ENCODE assay signal across 9 mouse cellular contexts in the genomic region with DNA sequence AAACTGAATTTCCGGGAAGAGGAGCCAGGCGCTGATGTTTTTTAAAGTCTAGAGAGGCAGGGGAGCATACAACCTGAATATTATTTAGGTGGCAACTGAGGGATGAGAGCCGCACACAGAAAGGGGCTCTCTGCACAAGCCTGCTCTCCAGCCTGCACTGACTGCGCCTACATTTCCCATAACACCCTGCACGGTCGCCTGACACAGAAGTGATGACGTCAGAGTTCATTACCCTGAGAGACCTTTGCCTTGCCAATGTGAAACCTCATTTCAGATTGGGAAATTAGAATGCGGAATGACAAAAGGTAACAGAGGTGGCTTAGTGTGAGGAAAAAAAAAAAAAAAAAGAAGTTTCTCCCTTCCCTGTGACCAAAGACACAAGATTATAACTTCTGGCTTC. TPM values are rescaled to one million over a fixed set of nuclear protein-coding genes. Genes with fewer than 3 reads are reported as not detected.
DNase-seq lines count a peak whose midpoint lies in the region; ATAC-seq lines count a peak whose summit lies in the region.
"Had no signal": no experiment of that assay in that cellular context is flagged by ENCODE, and none has a peak within 500 bp of the region (broad histone marks: within the 10 kb centered on the region; RNA-seq: fewer than 3 reads in every experiment).

No protein-coding gene starts in this region.

- H3K9ac ChIP-seq in heart, embryonic 12.5 days: no peak overlapping the region
- H3K9ac ChIP-seq in midbrain, embryonic 15.5 days: no peak overlapping the region

- H3K4me1 ChIP-seq in heart, embryonic 12.5 days (replicated peaks): no peaks in the 10 kb centered on the region
- no peaks in the 10 kb centered on the region for H3K4me1 ChIP-seq in midbrain, embryonic 15.5 days
- H3K4me1 ChIP-seq: megakaryocyte, embryonic 14.5 days had no signal

- intact Hi-C loops in heart, postnatal 10 days (cut with DNase I): no loop called here
- intact Hi-C loops in left cerebral cortex, postnatal 25 days (cut with DNase I): no loop called here

- H3K36me3 ChIP-seq in heart, embryonic 12.5 days: peaks cover 9% of the 10 kb centered on the region
- H3K36me3 ChIP-seq in midbrain, embryonic 15.5 days (replicated peaks): no peaks in the 10 kb centered on the region

- no peak for ATAC-seq in heart, embryonic 12.5 days (ENCODE audit: insufficient number of reproducible peaks, low FRiP score)
- ATAC-seq in granulocyte monocyte progenitor cell, adult 5-6 weeks (replicated peaks; ENCODE audit: poor library complexity, severe bottlenecking): peak; percentile 91
- ATAC-seq in midbrain, embryonic 15.5 days (replicated peaks): peak; percentile 84
- ATAC-seq in erythroid progenitor cell, adult 5-6 weeks (replicated peaks; ENCODE audit: low FRiP score, poor library complexity, severe bottlenecking): no peak

- H3K27me3 ChIP-seq in heart, embryonic 12.5 days (replicated peaks): no peaks in the 10 kb centered on the region
- no peaks in the 10 kb centered on the region for H3K27me3 ChIP-seq in midbrain, embryonic 15.5 days (replicated peaks)

- H3K9me3 ChIP-seq in heart, embryonic 12.5 days (replicated peaks): peaks cover 2% of the 10 kb centered on the region
- no peaks in the 10 kb centered on the region for H3K9me3 ChIP-seq in midbrain, embryonic 15.5 days

- 33% methylated on average over 8 of the region's 8 CpGs for WGBS in heart, embryonic 12.5 days
- 30% methylated on average over 8 of the region's 8 CpGs for WGBS in midbrain, embryonic 15.5 days

- H3K27ac ChIP-seq in heart, embryonic 12.5 days (ENCODE audit: poor library complexity, severe bottlenecking): no peak overlapping the region
- H3K27ac ChIP-seq in midbrain, embryonic 15.5 days: no peak overlapping the region

- H3K4me3 ChIP-seq in heart, embryonic 12.5 days: no peak overlapping the region
- no peak overlapping the region for H3K4me3 ChIP-seq in midbrain, embryonic 15.5 days
- H3K4me3 ChIP-seq: megakaryocyte, embryonic 14.5 days had no signal

- peak; percentile 18 to 36 for DNase-seq in heart, postnatal 10 days
- DNase-seq in adrenal gland, postnatal 36 days: peak; percentile 53 to 62
- peak; percentile 18 to 69 for DNase-seq in left cerebral cortex, postnatal 25 days (ENCODE audit: low spot score in 2 of 2)
- no peak for DNase-seq in urinary bladder, postnatal 10 days (ENCODE audit: low spot score)

- H3K4me2 ChIP-seq in heart, embryonic 12.5 days: no peak overlapping the region
- no peak overlapping the region for H3K4me2 ChIP-seq in midbrain, embryonic 15.5 days

RNA-seq across cellular contexts. Expression of gene Atoh7, which starts 23.1 kb away (rescaled TPM):
- not detected for total RNA-seq in heart, postnatal 10 days (2021)
- polyA plus RNA-seq in heart, embryonic 12.5 days (2016; fragmentation: Nextera tagmentation; extraction: Ambion mirVana): not detected in 2 replicates
- not detected for total RNA-seq in adrenal gland, postnatal 36 days (2021)
- total RNA-seq in granulocyte monocyte progenitor cell, adult 5-6 weeks (2014; fragmentation: Nextera tagmentation): not detected in 2 replicates
- not detected in 2 replicates for total RNA-seq in granulocyte monocyte progenitor cell, adult 5-6 weeks (2017)
- total RNA-seq in left cerebral cortex, postnatal 25 days (2021): 1 to 10 TPM; 2.9 to 4.1 TPM
- polyA plus RNA-seq in midbrain, embryonic 15.5 days (2015; fragmentation: Nextera tagmentation; extraction: Ambion mirVana): 2.2 and 2.6 TPM in 2 replicates
- not detected in 2 replicates for total RNA-seq in erythroid progenitor cell, adult 5-6 weeks (2015; ENCODE audit: low replicate concordance)
- total RNA-seq in erythroid progenitor cell, adult 5-6 weeks (2017; ENCODE audit: low replicate concordance): not detected in 2 replicates

Comparison
In these comparisons a context has a peak if more than half of its experiments do, and no peak if none do; other contexts are left out.
1. ATAC-seq: peak in granulocyte monocyte progenitor cell, adult 5-6 weeks (single experiment) and midbrain, embryonic 15.5 days (single experiment); none in heart, embryonic 12.5 days (single experiment) and erythroid progenitor cell, adult 5-6 weeks (single experiment).